Mouse (Mus musculus) spleen, adult 2 months (tissue): ENCODE data around the gene Krt35. TPM values are rescaled to one million over a fixed set of nuclear protein-coding genes. Genes with fewer than 3 reads are reported as not detected.

Experiments used
- DNase-seq, 2 experiments: peaks; one replicate each; pipeline versions ENCODE4 v3.0.0 to v3.0.0-alpha.2; 2012 to 2021; ENCODE audit warnings: low spot score in 2 of 2, low read depth in 1 of 2
- H3K27ac ChIP-seq: fragments of 200-500 bp; 2 replicates; pipeline ENCODE4 v1.5.1; 2012; ENCODE audit warnings: low read length, inconsistent platforms; ENCODE audit not compliant: insufficient read depth
- H3K27me3 ChIP-seq: fragments of 200-500 bp; 2 replicates; pipeline ENCODE4 v1.6.1; 2012; ENCODE audit warnings: mild to moderate bottlenecking, moderate library complexity, low read length, inconsistent platforms; ENCODE audit not compliant: control insufficient read depth, insufficient read depth
- H3K36me3 ChIP-seq: fragments of 200-500 bp; 2 replicates; pipeline ENCODE4 v1.6.1; 2012; ENCODE audit warnings: mild to moderate bottlenecking, low read length, inconsistent platforms; ENCODE audit not compliant: control insufficient read depth, insufficient read depth
- H3K4me1 ChIP-seq: fragments of 200-500 bp; 2 replicates; pipeline ENCODE4 v1.6.1; 2011; ENCODE audit warnings: inconsistent platforms; ENCODE audit not compliant: control insufficient read depth, insufficient read depth, insufficient read length
- H3K4me3 ChIP-seq: fragments of 200-500 bp; 2 replicates; pipeline ENCODE4 v1.5.1; 2011; ENCODE audit warnings: mild to moderate bottlenecking, inconsistent platforms; ENCODE audit not compliant: insufficient read depth, insufficient read length; ENCODE audit errors: extremely low read depth
- CTCF ChIP-seq: fragments of 200-500 bp; IDR thresholded peaks from 2 replicates; pipeline ENCODE4 v1.5.1; 2011; ENCODE audit warnings: mild to moderate bottlenecking, inconsistent platforms; ENCODE audit not compliant: insufficient read depth, insufficient read length, insufficient replicate concordance; ENCODE audit errors: extremely low read depth
- POLR2A ChIP-seq: fragments of 200-500 bp; IDR thresholded peaks from 2 replicates; pipeline ENCODE4 v1.6.1; 2011; ENCODE audit warnings: low read depth, low read length, inconsistent platforms
- WGBS: fragments of 180-500 bp; shearing (Covaris S2); methylation state at CpG from one replicate; pipeline ENCODE4 v1.1.7; 2018; 5-methylcytosine and 5-hydroxymethylcytosine counted together
- polyA plus RNA-seq: library from polyadenylated mRNA; depleted of rRNA; stranded (reverse); fragments of >200 nt; gene quantifications from 2 replicates; pipeline ENCODE4 v1.2.3, GENCODE M21; 2012; rRNA removed

The Krt35 gene
- polyA plus RNA-seq = not detected in 2 replicates

DNA sequence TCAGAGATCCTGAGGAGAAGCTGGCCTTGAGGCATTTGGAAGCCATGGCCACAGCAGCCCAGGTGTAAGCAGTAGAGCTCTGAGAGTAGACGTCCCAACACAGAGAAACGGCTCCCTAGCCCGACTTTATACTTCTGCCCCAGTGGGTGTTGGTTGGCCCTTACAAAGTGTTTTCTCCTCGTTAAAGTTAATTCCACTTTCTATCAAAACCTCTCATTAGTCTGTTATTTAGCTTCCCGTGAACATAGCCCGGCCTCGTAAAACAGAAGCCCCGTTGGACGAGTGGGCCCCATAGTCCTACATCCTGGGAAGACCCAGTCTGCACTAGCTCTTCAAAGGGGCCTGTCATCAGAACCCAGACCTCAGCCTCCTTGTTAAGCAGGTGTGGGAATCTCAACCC lies at the start of gene Krt35:
Gene Krt35 (minus strand): TSS at position 101 of the 400 bp plus-strand sequence.
- DNase-seq = no peak
- Histone ChIP-seq H3K27me3 (no peaks in the 10 kb centered on the region), H3K4me1 (no peaks in the 10 kb centered on the region), H3K4me3 (no peak within 1 kb of the TSS), H3K27ac (no peak within 1 kb of the TSS), H3K36me3 (no peaks in the 10 kb centered on the region)
- 85% methylated on average over 9 of the region's 9 CpGs for WGBS
- TF ChIP-seq CTCF (no peak), POLR2A (no peak)

DNA sequence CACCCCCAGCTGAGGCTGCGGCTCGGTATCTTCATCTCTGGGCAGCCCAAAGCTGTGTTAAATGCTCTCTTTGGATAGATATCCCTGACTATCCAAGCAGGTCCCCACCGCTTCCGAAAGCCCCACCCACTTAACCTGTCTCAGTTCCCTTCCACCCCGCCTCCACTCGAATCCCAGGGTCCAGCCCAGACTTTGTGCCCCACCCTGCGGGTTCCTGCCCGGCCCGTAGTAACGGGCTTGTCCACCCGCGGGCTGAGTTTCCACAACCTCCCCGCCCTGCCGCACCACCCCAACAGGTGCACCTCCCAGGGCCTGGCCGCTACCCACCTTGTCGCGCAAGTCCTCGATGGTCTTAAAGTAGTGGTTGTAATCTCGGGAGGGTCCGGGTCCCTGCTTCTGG lies 49.1 kb upstream of the Krt35 start:
- 6% methylated on average over 20 of the region's 20 CpGs for WGBS
- peaks cover 6% of the 10 kb centered on the region for H3K27me3 ChIP-seq
- no peak for DNase-seq
- TF ChIP-seq CTCF = no peak
- TF ChIP-seq POLR2A = no peak
- no peaks in the 10 kb centered on the region for H3K4me1 ChIP-seq
- H3K36me3 ChIP-seq = no peaks in the 10 kb centered on the region
- H3K4me3 ChIP-seq = no peak overlapping the region
- no peak overlapping the region for H3K27ac ChIP-seq

DNA sequence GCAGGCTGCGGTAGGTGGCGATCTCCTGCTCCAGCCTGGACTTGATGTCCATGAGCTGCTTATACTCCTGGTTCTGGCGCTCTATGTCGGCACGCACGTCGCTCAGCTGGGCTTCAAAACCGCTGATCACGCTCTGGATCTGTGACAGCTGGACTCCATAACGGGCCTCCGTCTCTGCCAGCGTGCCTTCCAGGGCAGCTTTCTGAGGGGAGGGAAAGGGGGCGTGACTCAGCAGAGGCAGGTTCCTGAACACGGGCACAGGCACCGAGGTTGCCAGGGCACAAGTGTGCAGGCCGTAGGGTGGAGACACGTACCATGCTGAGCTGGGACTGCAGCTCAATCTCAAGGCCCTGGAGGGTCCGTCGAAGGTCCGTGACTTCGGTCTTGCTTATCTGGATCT lies 44.9 kb upstream of the Krt35 start:
- H3K27me3 ChIP-seq = peaks cover 5% of the 10 kb centered on the region
- no peaks in the 10 kb centered on the region for H3K36me3 ChIP-seq
- H3K27ac ChIP-seq = no peak overlapping the region
- TF ChIP-seq POLR2A (no peak), CTCF (no peak)
- 88% methylated on average over 21 of the region's 21 CpGs for WGBS
- H3K4me1 ChIP-seq = no peaks in the 10 kb centered on the region
- no peak for DNase-seq
- H3K4me3 ChIP-seq = no peak overlapping the region

DNA sequence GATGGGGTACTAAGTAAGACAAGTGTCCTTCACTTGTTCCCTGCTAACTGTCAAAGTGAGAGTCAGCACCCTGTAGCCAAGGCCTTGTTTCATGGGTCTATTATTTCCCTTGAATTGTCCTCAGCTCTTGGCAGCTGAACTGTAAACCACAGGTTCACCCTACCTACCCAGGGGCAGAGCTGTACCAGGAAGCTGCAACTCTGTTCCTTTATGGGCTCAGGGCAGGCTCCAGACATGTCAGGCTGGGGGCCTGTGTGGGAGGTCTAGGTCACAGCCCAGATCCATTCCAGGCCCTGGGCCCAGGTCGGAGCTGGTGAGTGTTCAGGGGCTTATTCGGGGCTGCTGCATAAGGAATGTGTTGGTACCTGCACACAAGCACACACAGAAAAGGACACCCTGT lies 43.4 kb upstream of the Krt35 start:
- Histone ChIP-seq H3K27me3 (no peaks in the 10 kb centered on the region), H3K27ac (no peak overlapping the region), H3K4me3 (no peak overlapping the region), H3K4me1 (no peaks in the 10 kb centered on the region), H3K36me3 (no peaks in the 10 kb centered on the region)
- no peak for TF ChIP-seq POLR2A
- TF ChIP-seq CTCF = no peak
- no peak for DNase-seq
- WGBS = 83% methylated on average over 2 of the region's 2 CpGs

DNA sequence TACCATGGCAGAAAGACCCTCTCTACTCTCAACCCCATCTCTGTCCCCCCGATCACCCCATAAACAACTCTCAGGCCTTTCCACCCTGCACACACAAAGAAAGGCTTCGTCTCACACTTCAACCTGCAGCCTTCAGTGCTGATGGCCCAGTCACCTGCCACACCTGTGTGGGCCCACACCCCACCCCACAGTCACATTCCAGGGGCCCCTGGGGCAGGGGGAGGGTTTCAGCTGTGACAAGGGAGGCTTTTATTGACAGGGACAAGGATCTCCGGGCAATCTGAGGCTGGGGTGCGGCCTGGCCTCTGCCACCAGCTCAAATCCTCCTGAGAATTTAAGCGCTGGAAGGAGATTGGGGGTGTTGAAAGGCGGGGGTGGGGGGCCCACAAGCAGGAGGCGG lies 42.8 kb upstream of the Krt35 start:
- DNase-seq = no peak
- 80% methylated on average over 7 of the region's 7 CpGs for WGBS
- Histone ChIP-seq H3K4me3 (no peak overlapping the region), H3K4me1 (no peaks in the 10 kb centered on the region), H3K36me3 (no peaks in the 10 kb centered on the region), H3K27me3 (no peaks in the 10 kb centered on the region), H3K27ac (no peak overlapping the region)
- no peak for TF ChIP-seq CTCF
- TF ChIP-seq POLR2A = no peak

DNA sequence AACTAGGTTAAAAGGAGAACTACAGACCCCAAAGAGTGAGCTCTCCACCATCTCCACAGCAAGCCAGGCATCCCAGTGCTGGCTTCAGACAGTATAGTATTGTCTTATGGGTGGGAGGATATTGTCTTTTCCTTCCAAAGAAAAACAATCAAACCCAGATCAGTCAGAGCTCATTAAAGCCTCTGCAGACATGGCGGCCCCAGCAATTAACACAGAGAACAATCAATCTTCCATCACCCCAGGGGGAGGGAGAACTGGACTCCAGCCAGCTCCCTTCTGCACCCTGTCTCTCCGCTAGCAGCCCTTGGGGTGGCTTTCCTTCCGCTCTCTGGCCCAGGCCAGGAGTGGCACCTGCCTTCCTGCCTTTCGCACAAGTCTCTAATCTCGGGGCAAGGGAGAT lies 41.7 kb upstream of the Krt35 start:
- Histone ChIP-seq H3K27me3 (no peaks in the 10 kb centered on the region), H3K4me1 (no peaks in the 10 kb centered on the region), H3K36me3 (no peaks in the 10 kb centered on the region), H3K4me3 (no peak overlapping the region), H3K27ac (no peak overlapping the region)
- WGBS = 72% methylated on average over 5 of the region's 5 CpGs
- TF ChIP-seq POLR2A = no peak
- no peak for TF ChIP-seq CTCF
- DNase-seq = no peak

DNA sequence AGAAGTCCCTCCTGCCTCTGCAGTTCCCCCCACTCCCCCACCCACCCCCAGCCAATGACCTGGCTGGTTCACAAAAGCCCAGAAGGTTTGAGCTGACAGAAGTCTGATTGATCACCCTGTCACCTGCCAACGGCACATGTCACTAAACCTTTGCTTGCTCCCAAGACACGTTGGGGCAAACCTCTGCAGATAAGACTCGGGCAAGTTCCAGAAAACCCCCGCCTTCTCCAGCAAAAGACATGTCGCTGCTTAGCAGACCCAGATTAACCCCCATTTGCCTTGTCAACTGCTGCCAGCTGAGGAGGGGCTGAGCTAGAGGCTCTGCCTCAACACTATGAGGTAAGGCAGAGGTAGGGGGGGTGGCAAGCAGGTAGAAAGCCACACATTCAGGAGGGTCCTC lies 40.5 kb upstream of the Krt35 start:
- H3K36me3 ChIP-seq = no peaks in the 10 kb centered on the region
- no peak for DNase-seq
- no peaks in the 10 kb centered on the region for H3K27me3 ChIP-seq
- no peak overlapping the region for H3K27ac ChIP-seq
- TF ChIP-seq POLR2A (no peak), CTCF (no peak)
- no peak overlapping the region for H3K4me3 ChIP-seq
- no peaks in the 10 kb centered on the region for H3K4me1 ChIP-seq
- 46% methylated on average over 5 of the region's 5 CpGs for WGBS

DNA sequence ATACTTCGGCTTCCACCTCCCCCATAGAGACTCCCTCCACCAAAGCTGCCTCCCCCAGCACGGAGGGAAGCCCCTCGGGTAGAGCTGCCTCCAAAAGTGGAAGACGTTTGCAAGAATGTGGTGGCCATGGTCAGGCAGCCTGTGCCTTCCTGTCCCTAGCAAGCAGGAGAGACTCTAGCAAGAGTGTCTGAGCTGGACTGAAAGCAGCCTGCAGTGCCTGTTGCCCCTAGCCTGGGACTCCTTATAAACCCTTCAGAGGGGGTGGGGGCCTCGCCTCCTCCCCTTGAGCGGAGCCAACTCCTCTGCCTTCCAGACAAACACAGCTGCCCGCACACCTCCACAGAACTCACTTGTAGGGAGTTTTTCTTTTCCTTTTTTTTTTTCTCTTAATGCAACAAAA lies 39.7 kb upstream of the Krt35 start, which contains the start of gene Krt15:
Gene Krt15 (minus strand): TSS at position 198 of the 400 bp plus-strand sequence.
- 65% methylated on average over 7 of the region's 7 CpGs for WGBS
- no peak within 1 kb of the TSS for H3K27ac ChIP-seq
- H3K4me1 ChIP-seq = no peaks in the 10 kb centered on the region
- no peaks in the 10 kb centered on the region for H3K36me3 ChIP-seq
- H3K4me3 ChIP-seq = no peak within 1 kb of the TSS
- DNase-seq = no peak
- no peaks in the 10 kb centered on the region for H3K27me3 ChIP-seq
- no peak for TF ChIP-seq POLR2A
- TF ChIP-seq CTCF = no peak
